Mouse (Mus musculus) hindbrain, embryonic 11.5 days (tissue): Measurements from ENCODE around the gene Gng3. TPM values are rescaled to one million over a fixed set of nuclear protein-coding genes. Genes with fewer than 3 reads are reported as not detected.

Experiments used
- ATAC-seq: fragments of 200-750 bp; cut with Nextera tagmentation; 2 replicates; pipeline ENCODE4 v1.8.0; 2017; ENCODE audit warnings: mild to moderate bottlenecking, moderate TSS enrichment, moderate library complexity; ENCODE audit not compliant: low FRiP score
- DNase-seq: peaks from one replicate; pipeline ENCODE4 v3.0.0-alpha.2; 2015; ENCODE audit warnings: low spot score
- H3K27ac ChIP-seq: fragments of 300-500 bp; sonication (generic); 2 replicates; pipeline ENCODE4 v1.5.1; 2014; ENCODE audit warnings: mild to moderate bottlenecking, low read depth, low read length
- H3K27me3 ChIP-seq: fragments of 300-500 bp; sonication (generic); 2 replicates; pipeline ENCODE4 v1.6.1; 2014; ENCODE audit warnings: mild to moderate bottlenecking, low read length, moderate library complexity, mixed read lengths; ENCODE audit not compliant: control insufficient read depth, insufficient read depth
- H3K36me3 ChIP-seq: fragments of 300-500 bp; sonication (generic); 2 replicates; pipeline ENCODE4 v1.6.1; 2014; ENCODE audit warnings: mild to moderate bottlenecking, low read length, moderate library complexity, mixed read lengths; ENCODE audit not compliant: control insufficient read depth, insufficient read depth
- H3K4me1 ChIP-seq: fragments of 300-500 bp; sonication (generic); replicated peaks from 2 replicates; pipeline ENCODE4 v1.6.1; 2014; ENCODE audit warnings: low read length, mixed read lengths; ENCODE audit not compliant: control insufficient read depth, insufficient read depth
- H3K4me2 ChIP-seq: fragments of 300-500 bp; sonication (generic); replicated peaks from 2 replicates; pipeline ENCODE4 v1.6.1; 2014; ENCODE audit warnings: mild to moderate bottlenecking, low read depth, low read length
- H3K4me3 ChIP-seq: fragments of 300-500 bp; sonication (generic); 2 replicates; pipeline ENCODE4 v1.5.1; 2014; ENCODE audit warnings: low read depth, low read length
- H3K9ac ChIP-seq: fragments of 300-500 bp; sonication (generic); 2 replicates; pipeline ENCODE4 v1.6.1; 2014; ENCODE audit warnings: low read depth, low read length
- H3K9me3 ChIP-seq: fragments of 300-500 bp; sonication (generic); 2 replicates; pipeline ENCODE4 v1.6.1; 2016; ENCODE audit warnings: low read length; ENCODE audit not compliant: control insufficient read depth
- WGBS: fragments of 180-500 bp; shearing (Covaris S2); extraction: QIAGEN DNeasy Blood & Tissue Kit; methylation state at CpG from one replicate; pipeline ENCODE4 v1.1.7; 2014; 5-methylcytosine and 5-hydroxymethylcytosine counted together
- polyA plus RNA-seq: library from polyadenylated mRNA; unstranded; fragments of >200 nt; fragmentation: Nextera tagmentation; extraction: Ambion mirVana; gene quantifications from 2 replicates; pipeline ENCODE4 v1.2.1, GENCODE M21; 2014

Gene Gng3
- 158 TPM in 2 replicates for polyA plus RNA-seq

DNA sequence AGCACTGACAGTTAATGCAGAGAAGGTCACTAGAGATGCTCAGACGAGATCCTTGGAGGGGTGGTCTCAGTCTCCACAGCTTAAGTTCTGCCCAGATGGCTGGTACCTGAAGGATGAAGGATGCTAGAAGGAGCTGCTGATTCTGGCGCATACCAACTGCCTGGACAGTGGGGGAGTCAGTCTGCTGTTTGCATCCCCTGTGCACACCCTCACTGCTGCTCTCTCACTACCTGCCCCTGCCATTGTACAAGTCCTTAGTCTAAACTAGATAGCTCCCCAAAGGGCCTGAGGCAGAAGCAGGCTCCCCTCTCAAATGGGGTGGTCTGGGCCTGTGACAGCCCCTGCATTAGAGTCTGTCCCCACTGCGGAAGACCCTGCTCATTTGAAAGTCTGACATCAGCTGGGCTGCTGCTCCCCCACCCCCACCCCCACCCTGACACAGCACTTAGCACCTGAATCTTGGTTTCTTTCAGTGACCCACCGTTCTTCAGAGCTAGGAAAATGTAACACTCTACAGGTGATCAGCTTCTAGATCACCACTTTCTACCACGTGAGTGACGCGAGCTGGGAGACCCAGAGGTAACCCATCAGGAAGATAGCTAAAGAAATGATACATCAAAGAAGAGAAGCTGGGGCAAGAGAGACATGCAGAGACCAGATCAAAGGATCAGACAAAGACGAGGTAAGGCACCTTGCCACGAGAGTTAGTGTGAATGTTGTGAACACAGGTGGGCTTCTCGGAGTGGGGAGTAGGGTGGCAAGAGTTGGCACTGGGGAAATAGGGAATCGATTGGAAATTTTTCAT lies at the start of gene Gng3:
TSS of gene Gng3 (minus strand) at position 92 of the 805 bp plus-strand sequence.
- peak; percentile 81 for ATAC-seq
- H3K36me3 ChIP-seq = 0 out of 2 replicates have a peak, but pooled peaks cover 3% of the 10 kb centered on the region
- H3K27ac ChIP-seq = peak within 1 kb of the TSS; percentile 97
- no peaks in the 10 kb centered on the region for H3K27me3 ChIP-seq
- H3K4me1 ChIP-seq = peaks cover 6% of the 10 kb centered on the region; the same call in 1 of the 2 replicates
- no peaks in the 10 kb centered on the region for H3K9me3 ChIP-seq
- DNase-seq = peak; percentile 80
- peak within 1 kb of the TSS; percentile 76 for H3K9ac ChIP-seq
- peak within 1 kb of the TSS; percentile 82 for H3K4me2 ChIP-seq
- H3K4me3 ChIP-seq = peak within 1 kb of the TSS; percentile 48
- WGBS = 40% methylated on average over 11 of the region's 11 CpGs

- Histone ChIP-seq H3K9ac (peak overlapping the region; percentile 83), H3K4me2 (peak overlapping the region; percentile 47), H3K4me3 (peak overlapping the region; percentile 64), H3K4me1 (peaks cover 3% of the 10 kb centered on the region), H3K27ac (peak overlapping the region; percentile 80), H3K36me3 (no peaks in the 10 kb centered on the region), H3K9me3 (no peaks in the 10 kb centered on the region), H3K27me3 (no peaks in the 10 kb centered on the region)
- ATAC-seq (no peak), DNase-seq (peak; percentile 18)
- whole genome bisulfite sequencing = 16% methylated on average over 19 of the region's 19 CpGs
These were observed 48.8 kb upstream of the Gng3 start for GRCm38 (mm10) chr19:8887585-8888463.

DNA sequence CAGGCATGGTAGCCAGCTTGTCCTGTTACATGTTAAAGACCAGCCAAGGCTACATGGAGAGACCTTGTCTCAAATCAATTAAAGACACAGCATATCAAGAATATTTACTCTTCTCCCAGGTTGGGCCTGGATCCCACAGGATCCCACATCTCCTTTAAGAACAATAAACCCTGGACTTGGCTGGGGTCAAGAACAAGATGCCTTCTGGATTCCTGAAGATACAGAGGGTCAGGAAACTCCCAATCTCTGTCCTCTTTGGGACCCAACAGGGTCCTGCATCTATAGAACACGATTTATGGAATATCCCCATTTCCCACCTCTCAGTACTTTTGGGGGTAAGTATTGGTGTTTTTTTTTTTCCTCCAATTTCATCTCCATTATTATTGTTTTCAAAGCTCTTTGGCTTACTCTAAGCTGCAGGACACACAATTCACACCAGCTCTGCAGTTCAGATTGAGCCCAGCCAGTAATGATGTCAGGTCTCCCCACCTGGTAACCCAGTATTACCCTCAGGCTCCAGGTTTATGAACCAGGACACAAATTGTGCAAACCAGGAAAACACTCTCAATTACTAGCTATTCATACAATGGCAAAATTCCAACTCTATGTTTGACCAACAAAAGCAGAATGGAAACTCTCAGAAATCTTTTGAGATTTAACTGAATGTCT lies 48.1 kb upstream of the Gng3 start:
- 48% methylated on average over 1 of the region's 1 CpGs for WGBS

GRCm38 (mm10) chr19:8883616-8884015 lies 44.6 kb upstream of the Gng3 start, which contains the start of the genes Lbhd1 and Gm49403:
Gene Lbhd1, plus strand, starts transcription at chr19:8883732.
Gene Gm49403, plus strand, starts transcription at chr19:8883930.
- Histone ChIP-seq H3K36me3 (no peaks in the 10 kb centered on the region), H3K4me1 (peaks cover 3% of the 10 kb centered on the region), H3K9me3 (no peaks in the 10 kb centered on the region), H3K27me3 (no peaks in the 10 kb centered on the region), H3K4me2 (no peak within 1 kb of the TSS), H3K9ac (no peak within 1 kb of the TSS), H3K4me3 (no peak within 1 kb of the TSS), H3K27ac (no peak within 1 kb of the TSS)
- 89% methylated on average over 3 of the region's 3 CpGs for WGBS
- ATAC-seq = no peak
- no peak for DNase-seq

More for the DNA sequence above, 48.1 kb upstream of the Gng3 start:
- Histone ChIP-seq H3K27me3 (no peaks in the 10 kb centered on the region), H3K4me2 (peak overlapping the region; percentile 47; the same call in 1 of the 2 replicates), H3K27ac (no peak overlapping the region), H3K9ac (peak overlapping the region; percentile 83; the same call in 1 of the 2 replicates), H3K4me1 (peaks cover 3% of the 10 kb centered on the region), H3K36me3 (no peaks in the 10 kb centered on the region), H3K4me3 (no peak overlapping the region), H3K9me3 (no peaks in the 10 kb centered on the region)
- DNase-seq = no peak
- no peak for ATAC-seq

GRCm38 (mm10) chr19:8881034-8881392 lies 42.0 kb upstream of the Gng3 start:
- Histone ChIP-seq H3K27ac (no peak overlapping the region), H3K9ac (0 out of 2 replicates have a peak overlapping the region, but pooled peaks have one; percentile 91), H3K9me3 (no peaks in the 10 kb centered on the region), H3K4me3 (peak overlapping the region; percentile 82), H3K27me3 (no peaks in the 10 kb centered on the region), H3K4me2 (peak overlapping the region; percentile 83), H3K4me1 (no peaks in the 10 kb centered on the region), H3K36me3 (no peaks in the 10 kb centered on the region)
- WGBS = 23% methylated on average over 3 of the region's 3 CpGs
- DNase-seq (no peak), ATAC-seq (peak; percentile 14; the same call in 1 of the 2 replicates)

GRCm38 (mm10) chr19:8880311-8881033 lies 41.5 kb upstream of the Gng3 start, which contains the start of gene Uqcc3:
Gene Uqcc3, minus strand, starts transcription at chr19:8880923.
- Histone ChIP-seq H3K9me3 (no peaks in the 10 kb centered on the region), H3K4me2 (peak within 1 kb of the TSS; percentile 83), H3K36me3 (no peaks in the 10 kb centered on the region), H3K27ac (peak within 1 kb of the TSS; percentile 80), H3K27me3 (no peaks in the 10 kb centered on the region), H3K4me1 (no peaks in the 10 kb centered on the region), H3K9ac (peak within 1 kb of the TSS; percentile 91), H3K4me3 (peak within 1 kb of the TSS; percentile 82)
- under 1% methylated on average over 42 of the region's 42 CpGs for WGBS
- peak; percentile 88 for DNase-seq
- ATAC-seq = peak; percentile 97

GRCm38 (mm10) chr19:8875031-8875430 lies 36.0 kb upstream of the Gng3 start:
- H3K4me1 ChIP-seq = peaks cover 3% of the 10 kb centered on the region
- ATAC-seq = no peak
- H3K4me2 ChIP-seq = no peak overlapping the region
- H3K4me3 ChIP-seq = no peak overlapping the region
- no peak overlapping the region for H3K9ac ChIP-seq
- no peaks in the 10 kb centered on the region for H3K9me3 ChIP-seq
- no peak for DNase-seq
- H3K36me3 ChIP-seq = no peaks in the 10 kb centered on the region
- WGBS = 95% methylated on average over 7 of the region's 7 CpGs
- H3K27me3 ChIP-seq = no peaks in the 10 kb centered on the region
- no peak overlapping the region for H3K27ac ChIP-seq
